Mouse (Mus musculus) embryonic fibroblast, embryonic 13.5 days (primary cell): ENCODE results near the gene Tomm40. TPM values are rescaled to one million over a fixed set of nuclear protein-coding genes. Genes with fewer than 3 reads are reported as not detected.
"Not testable (repeated sequence)": the region's sequence is repeated elsewhere in the genome, so short reads cannot be mapped to it uniquely, and the experiment has no call there.

Source experiments
- H3K27ac ChIP-seq: 2 replicates; pipeline ENCODE4 v1.5.1; 2012; ENCODE audit warnings: low read length, control low read depth, inconsistent platforms; ENCODE audit not compliant: insufficient read depth
- H3K4me1 ChIP-seq: 2 replicates; pipeline ENCODE4 v1.6.1; 2011; ENCODE audit warnings: low read length; ENCODE audit not compliant: control insufficient read depth, insufficient read depth
- H3K4me3 ChIP-seq: 2 replicates; pipeline ENCODE4 v1.5.1; 2011; ENCODE audit warnings: mild to moderate bottlenecking, control low read depth, low read length; ENCODE audit not compliant: insufficient read depth
- CTCF ChIP-seq: IDR thresholded peaks from 2 replicates; pipeline ENCODE4 v1.5.1; 2011; ENCODE audit warnings: mild to moderate bottlenecking, control low read depth, low read length, moderate library complexity, borderline replicate concordance; ENCODE audit not compliant: insufficient read depth
- POLR2A ChIP-seq: IDR thresholded peaks from 2 replicates; pipeline ENCODE4 v1.6.1; 2011; ENCODE audit warnings: low read depth, mild to moderate bottlenecking, control low read depth, low read length, moderate library complexity
- polyA plus RNA-seq: library from polyadenylated mRNA; stranded (reverse); fragments of >200 nt; gene quantifications from 2 replicates; pipeline ENCODE4 v1.2.4, GENCODE M21; 2011; ENCODE audit warnings: low read depth; ENCODE audit not compliant: missing spikeins, insufficient read length

Gene Tomm40
- polyA plus RNA-seq, 1 experiment = 38.1 TPM

DNA sequence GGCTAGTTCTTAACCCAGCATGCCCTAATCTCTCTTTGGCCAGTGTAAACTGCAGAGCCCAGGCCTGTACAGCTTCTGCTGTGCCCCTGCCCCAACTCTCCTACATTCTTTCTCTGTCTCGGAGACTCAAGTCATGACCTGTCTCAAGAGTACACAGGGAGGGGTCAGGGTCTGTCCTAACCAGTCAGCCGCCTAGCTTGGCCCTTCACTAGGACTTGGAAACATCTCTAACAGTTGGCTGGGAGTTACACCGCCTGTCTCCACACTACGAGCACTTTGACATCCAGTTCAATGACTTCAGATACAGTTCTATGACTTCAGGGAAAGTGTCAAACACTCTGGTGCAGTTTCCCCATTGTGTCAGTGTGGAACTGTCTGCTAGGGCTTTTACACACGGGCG is 23.8 kb downstream of the Tomm40 start:
- H3K4me3 ChIP-seq = no peak overlapping the region
- no peak overlapping the region for H3K27ac ChIP-seq
- no peak for TF ChIP-seq CTCF
- no peak for TF ChIP-seq POLR2A
- H3K4me1 ChIP-seq = no peaks in the 10 kb centered on the region

DNA sequence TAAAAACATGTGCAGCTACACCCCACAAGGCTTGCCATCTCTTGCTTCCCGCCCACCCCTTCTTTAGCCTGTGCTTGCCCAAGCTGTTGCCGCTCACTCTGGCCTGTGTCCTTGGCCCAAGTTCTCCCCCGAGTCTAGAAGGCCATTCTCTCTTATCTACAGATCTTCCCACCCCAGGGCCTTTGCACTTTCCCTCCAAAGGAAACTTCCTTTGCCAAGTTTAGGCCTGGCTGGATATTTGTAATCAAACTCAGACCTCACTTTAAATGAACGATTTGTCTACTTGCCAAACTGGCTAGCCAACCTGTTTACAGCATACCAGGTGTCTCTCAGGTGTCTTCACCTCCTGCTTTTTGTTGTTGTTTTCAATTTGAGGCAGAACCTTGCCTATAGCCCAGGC is 24.4 kb downstream of the Tomm40 start:
- TF ChIP-seq POLR2A (no peak), CTCF (no peak)
- Histone ChIP-seq H3K27ac (no peak overlapping the region), H3K4me1 (no peaks in the 10 kb centered on the region), H3K4me3 (no peak overlapping the region)

DNA sequence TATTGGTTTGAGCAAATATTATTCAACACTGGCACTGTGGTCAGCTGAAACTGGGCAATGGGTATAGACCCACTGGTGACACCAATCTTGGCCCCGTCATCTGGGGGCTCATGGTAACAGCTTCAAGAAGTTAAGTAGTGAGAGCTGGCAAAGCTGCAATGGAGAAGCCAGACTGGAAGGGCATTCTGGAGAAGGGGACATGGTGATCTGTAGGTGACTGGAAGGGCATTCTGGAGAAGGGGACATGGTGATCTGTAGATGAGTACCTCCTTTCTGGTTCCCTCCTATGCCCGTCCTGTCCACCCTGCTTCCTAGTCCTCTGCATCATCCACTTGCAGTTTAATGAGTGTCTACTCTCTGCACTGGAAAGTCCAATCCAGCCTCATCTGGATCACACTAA is 26.6 kb downstream of the Tomm40 start:
- TF ChIP-seq CTCF (no peak), POLR2A (no peak)
- Histone ChIP-seq H3K27ac (no peak overlapping the region), H3K4me1 (no peaks in the 10 kb centered on the region), H3K4me3 (no peak overlapping the region)

DNA sequence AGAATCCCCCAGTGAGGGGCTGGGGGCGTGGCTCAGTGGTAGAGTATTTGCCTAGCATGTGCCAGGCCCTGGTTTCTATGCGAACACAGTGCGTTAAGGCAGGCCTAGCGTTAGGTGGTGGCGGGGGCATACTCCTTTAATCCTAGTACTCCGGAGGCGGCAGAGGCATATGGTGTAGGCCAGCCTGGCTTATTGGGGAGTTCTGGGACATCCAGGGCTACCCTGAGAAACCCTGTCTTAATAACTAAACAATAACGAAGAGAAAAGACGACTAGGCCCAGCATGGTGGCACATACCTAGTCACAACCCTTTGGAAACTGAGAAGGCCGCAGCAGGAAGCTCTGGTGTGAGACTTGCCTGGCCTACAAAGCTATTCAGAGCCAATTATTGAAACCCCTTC is 27.1 kb downstream of the Tomm40 start:
- Histone ChIP-seq H3K27ac (no peak overlapping the region), H3K4me1 (no peaks in the 10 kb centered on the region), H3K4me3 (no peak overlapping the region)
- TF ChIP-seq CTCF (no peak), POLR2A (no peak)

DNA sequence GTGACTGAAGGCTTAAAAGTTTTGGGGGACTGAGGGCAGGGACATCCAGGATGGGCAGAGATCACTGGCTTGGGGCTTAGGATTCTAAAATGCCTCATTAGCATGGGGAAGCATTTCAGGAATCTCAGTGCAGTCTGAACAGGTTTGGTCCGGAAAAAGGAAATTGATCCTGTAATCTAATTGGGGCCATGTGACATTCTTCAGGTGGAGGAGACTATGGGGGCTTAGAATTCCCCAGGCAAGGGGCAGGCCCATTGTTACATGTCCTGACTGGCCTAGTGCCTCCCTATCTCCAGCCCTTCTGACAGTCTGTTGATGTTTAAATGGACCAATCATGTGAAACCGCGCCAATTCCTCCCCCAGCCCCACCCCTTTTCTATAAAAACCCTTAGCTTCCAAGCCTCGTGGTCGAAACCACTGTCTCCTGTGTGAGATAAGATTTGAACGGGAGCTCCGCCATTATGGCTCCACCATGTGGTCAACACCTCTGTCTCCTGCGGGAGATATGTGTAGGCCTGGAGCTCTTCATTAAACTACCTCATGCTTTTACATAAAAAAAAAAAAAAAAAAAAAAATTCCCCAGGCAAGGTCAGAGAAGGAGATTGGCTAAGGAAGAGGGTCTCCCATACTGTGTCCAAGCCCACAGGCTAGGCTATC is 28.2 kb downstream of the Tomm40 start:
- not testable (repeated sequence) for H3K4me3 ChIP-seq, H3K27ac ChIP-seq, H3K4me1 ChIP-seq

DNA sequence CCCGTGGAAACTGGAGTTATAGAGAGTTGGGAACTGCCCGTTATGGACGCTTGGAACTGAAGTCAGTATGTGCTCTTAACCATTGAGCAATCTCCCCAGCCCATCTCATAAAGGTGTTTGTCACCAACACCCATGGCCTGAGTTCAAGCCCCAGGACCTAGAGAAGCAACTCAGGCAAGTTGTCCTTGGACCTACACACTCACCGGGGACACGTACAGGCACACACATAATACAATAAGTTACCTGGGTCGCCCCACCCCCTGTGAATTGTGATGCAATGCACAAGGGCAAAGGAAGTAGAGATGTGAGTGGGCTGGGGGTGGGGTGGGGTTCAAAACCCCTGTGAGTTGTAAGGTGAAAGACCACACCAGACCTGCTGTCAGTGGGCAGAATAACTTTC is 28.7 kb downstream of the Tomm40 start:
- H3K4me1 ChIP-seq = no peaks in the 10 kb centered on the region
- no peak overlapping the region for H3K27ac ChIP-seq
- H3K4me3 ChIP-seq = no peak overlapping the region
- no peak for TF ChIP-seq CTCF
- no peak for TF ChIP-seq POLR2A

DNA sequence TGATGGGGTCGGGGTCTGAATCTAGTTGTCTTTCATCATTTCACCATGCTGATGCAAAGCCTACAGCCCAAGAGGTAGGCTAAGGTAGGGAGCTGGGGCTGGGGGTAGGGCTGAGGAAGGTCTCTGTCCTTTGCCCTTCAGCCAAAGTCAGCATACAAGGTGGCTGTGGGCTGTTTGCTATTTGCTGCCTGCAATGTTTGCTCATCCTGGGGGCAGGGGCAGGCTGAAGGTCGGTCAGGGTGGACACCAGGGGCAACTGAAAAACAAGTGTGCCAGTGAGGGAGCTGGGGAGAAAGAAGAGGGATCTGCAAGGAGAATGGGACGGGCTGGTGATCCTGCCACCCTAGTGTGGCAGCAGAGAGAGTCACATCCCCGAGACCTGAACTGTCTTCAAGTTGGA is 29.9 kb downstream of the Tomm40 start:
- no peak overlapping the region for H3K27ac ChIP-seq
- H3K4me1 ChIP-seq = no peaks in the 10 kb centered on the region
- H3K4me3 ChIP-seq = no peak overlapping the region
- no peak for TF ChIP-seq POLR2A
- no peak for TF ChIP-seq CTCF

DNA sequence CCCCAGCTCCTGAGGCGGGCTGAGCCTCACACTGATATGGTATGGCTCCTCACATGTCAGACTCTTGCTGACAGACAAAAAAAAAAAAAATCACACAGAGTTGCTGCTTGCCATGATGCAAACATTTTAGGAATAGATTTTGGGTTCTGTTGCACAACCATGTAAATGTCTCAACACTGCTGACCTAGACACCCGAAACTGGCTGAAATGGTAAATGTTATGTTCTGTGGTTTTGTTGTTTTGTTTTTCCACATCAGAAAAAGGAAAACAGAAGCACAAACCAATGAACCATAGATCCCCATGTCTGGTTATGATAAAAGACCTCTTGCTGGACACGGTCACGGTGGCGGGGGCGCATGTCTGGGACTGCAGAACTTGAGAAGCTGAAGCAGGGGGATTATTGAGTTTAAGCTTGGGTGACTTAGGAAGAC is 31.5 kb downstream of the Tomm40 start:
- TF ChIP-seq POLR2A (no peak), CTCF (no peak)
- Histone ChIP-seq H3K4me1 (no peaks in the 10 kb centered on the region), H3K4me3 (no peak overlapping the region), H3K27ac (no peak overlapping the region)

DNA sequence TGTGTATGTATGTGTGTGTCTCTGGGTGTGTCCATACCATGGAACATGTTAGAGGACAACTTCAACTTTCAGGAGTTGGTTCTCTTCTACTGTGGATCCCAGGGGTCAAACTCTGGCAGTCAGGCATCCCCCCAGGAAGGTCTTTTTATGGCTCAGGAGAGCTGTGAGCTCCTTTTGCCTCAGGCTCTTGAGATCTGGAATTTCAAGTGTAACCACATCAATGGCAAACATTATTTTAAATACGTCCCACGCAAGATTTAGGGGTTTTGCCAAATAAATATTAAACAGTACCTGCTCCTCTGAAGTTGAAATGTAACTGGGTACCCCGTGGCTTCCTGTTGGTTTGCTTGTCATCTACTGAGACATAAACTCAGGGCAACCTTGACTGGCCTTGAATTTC is 32.3 kb downstream of the Tomm40 start:
- no peak overlapping the region for H3K4me3 ChIP-seq
- TF ChIP-seq CTCF = no peak
- no peak for TF ChIP-seq POLR2A

DNA sequence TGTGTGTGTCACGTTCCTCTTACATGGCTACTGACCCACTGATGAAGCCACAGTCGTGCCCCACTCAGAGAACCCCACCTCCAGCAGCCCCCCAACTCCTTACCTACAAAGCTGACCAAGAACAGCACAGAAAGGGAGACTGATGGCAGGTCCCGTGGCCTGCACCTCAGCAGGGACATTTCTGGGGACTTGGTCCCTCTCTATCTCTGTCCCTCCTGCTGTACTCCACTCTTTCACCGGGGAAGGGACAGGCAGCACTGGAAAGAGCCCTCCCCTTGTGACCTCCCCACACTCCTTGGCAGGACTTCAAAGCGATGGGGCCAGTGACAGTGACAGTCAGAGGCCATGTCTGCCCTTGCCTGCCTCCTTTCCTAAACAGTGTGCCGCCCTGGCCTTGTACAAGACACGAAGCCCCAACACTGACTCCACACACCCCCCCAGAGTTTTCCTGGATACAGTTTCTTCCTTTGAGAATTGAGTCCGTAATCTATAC is 34.0 kb downstream of the Tomm40 start, which contains the start of the genes Gm44805 and Apoc4:
Gene Gm44805 (minus strand): TSS at position 222 of the 493 bp plus-strand sequence.
Gene Apoc4 (minus strand): TSS at position 278 of the 493 bp plus-strand sequence.
- H3K4me1 ChIP-seq = no peaks in the 10 kb centered on the region
- H3K27ac ChIP-seq = no peak within 1 kb of the TSS
- no peak within 1 kb of the TSS for H3K4me3 ChIP-seq
- TF ChIP-seq POLR2A = no peak

More for the DNA sequence above, 32.3 kb downstream of the Tomm40 start:
- no peaks in the 10 kb centered on the region for H3K4me1 ChIP-seq
- H3K27ac ChIP-seq = no peak overlapping the region

DNA sequence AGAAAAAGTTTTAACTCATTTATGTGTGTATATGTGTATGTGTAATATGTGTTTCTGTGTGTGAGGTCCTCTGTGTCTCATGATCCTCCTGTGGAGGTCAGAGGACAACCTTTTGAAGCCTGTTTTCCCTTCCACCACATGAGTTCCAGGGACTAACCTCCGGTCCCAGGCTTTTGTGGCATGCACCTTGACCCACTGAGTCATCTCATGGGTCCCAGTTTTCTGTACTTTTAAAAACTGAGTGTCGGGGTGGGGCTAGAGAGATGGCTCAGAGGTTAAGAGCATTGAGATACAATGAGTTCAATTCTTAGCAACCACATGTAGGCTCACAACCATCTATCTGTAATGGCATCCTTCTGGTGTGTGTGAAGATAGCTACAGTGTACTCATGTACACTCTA is 34.5 kb downstream of the Tomm40 start:
- TF ChIP-seq CTCF = no peak
- no peak for TF ChIP-seq POLR2A
- H3K4me1 ChIP-seq = no peaks in the 10 kb centered on the region
- no peak overlapping the region for H3K4me3 ChIP-seq
- no peak overlapping the region for H3K27ac ChIP-seq

DNA sequence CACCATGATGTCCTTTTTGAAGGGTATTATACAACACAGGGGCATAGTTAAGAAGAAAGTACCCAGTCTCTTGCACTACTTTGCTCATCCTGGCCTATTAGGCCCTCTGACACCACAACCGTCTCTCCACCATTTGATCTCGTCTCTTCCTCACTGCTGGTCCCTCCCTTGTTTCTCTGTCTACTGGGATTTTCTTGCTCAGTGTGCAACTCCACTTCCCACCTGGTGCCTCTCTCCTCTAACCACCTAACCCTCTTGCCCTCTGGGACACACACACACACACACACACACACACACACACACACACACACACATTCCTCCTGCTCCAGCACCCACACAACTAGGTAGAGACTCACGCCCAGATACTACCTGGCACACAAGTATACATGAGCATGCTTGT is 36.3 kb downstream of the Tomm40 start:
- Histone ChIP-seq H3K4me1 (no peaks in the 10 kb centered on the region), H3K4me3 (no peak overlapping the region), H3K27ac (no peak overlapping the region)
- TF ChIP-seq POLR2A (no peak), CTCF (no peak)
